Mouse (Mus musculus) midbrain, embryonic 14.5 days (tissue): ENCODE data around the gene Myl6. TPM values are rescaled to one million over a fixed set of nuclear protein-coding genes. Genes with fewer than 3 reads are reported as not detected.

Experiments
- ATAC-seq: fragments of 200-750 bp; cut with Nextera tagmentation; 2 replicates; pipeline ENCODE4 v1.8.0; 2017; ENCODE audit warnings: moderate number of reproducible peaks, moderate library complexity; ENCODE audit not compliant: low FRiP score, low TSS enrichment
- DNase-seq: peaks from one replicate; pipeline ENCODE4 v3.0.0-alpha.2; 2015
- H3K27ac ChIP-seq: fragments of 300-500 bp; sonication (generic); replicated peaks from 2 replicates; pipeline ENCODE4 v1.5.1; 2014; ENCODE audit warnings: mild to moderate bottlenecking, low read depth, low read length, moderate library complexity
- H3K27me3 ChIP-seq: fragments of 300-500 bp; sonication (generic); 2 replicates; pipeline ENCODE4 v1.6.1; 2014; ENCODE audit warnings: low read length, control low read depth, mixed read lengths; ENCODE audit not compliant: control insufficient read depth, insufficient read depth
- H3K36me3 ChIP-seq: fragments of 300-500 bp; sonication (generic); 2 replicates; pipeline ENCODE4 v1.6.1; 2014; ENCODE audit warnings: low read length, control low read depth; ENCODE audit not compliant: control insufficient read depth, insufficient read depth
- H3K4me1 ChIP-seq: fragments of 300-500 bp; sonication (generic); 2 replicates; pipeline ENCODE4 v1.6.1; 2014; ENCODE audit warnings: mild to moderate bottlenecking, antibody characterized with exemption, low read length, control low read depth; ENCODE audit not compliant: control insufficient read depth, insufficient read depth
- H3K4me2 ChIP-seq: fragments of 300-500 bp; sonication (generic); 2 replicates; pipeline ENCODE4 v1.6.1; 2014; ENCODE audit warnings: mild to moderate bottlenecking, low read length, moderate library complexity
- H3K4me3 ChIP-seq: fragments of 300-500 bp; sonication (generic); replicated peaks from 2 replicates; pipeline ENCODE4 v1.5.1; 2014; ENCODE audit warnings: low read depth, low read length
- H3K9ac ChIP-seq: fragments of 300-500 bp; sonication (generic); replicated peaks from 2 replicates; pipeline ENCODE4 v1.6.1; 2014; ENCODE audit warnings: mild to moderate bottlenecking, low read length, moderate library complexity
- H3K9me3 ChIP-seq: fragments of 300-500 bp; sonication (generic); 2 replicates; pipeline ENCODE4 v1.6.1; 2016; ENCODE audit warnings: low read length, control low read depth, mixed read lengths; ENCODE audit not compliant: control insufficient read depth
- WGBS: fragments of 180-500 bp; shearing (Covaris S2); extraction: QIAGEN DNeasy Blood & Tissue Kit; methylation state at CpG from one replicate; pipeline ENCODE4 v1.1.7; 2014; 5-methylcytosine and 5-hydroxymethylcytosine counted together
- polyA plus RNA-seq: library from polyadenylated mRNA; unstranded; fragments of >200 nt; fragmentation: Nextera tagmentation; extraction: Ambion mirVana; gene quantifications from 2 replicates; pipeline ENCODE4 v1.2.1, GENCODE M21; 2014

The Myl6 gene
- polyA plus RNA-seq, 1 experiment from 2014 or later = 750 TPM

GRCm38 (mm10) chr10:128504641-128505370, 10.9 kb upstream of the Myl6 start:
- Histone ChIP-seq H3K27me3 (no peaks in the 10 kb centered on the region), H3K4me3 (no peak overlapping the region), H3K27ac (no peak overlapping the region), H3K4me2 (no peak overlapping the region), H3K36me3 (peaks cover 3% of the 10 kb centered on the region; the same call in 1 of the 2 replicates), H3K9me3 (no peaks in the 10 kb centered on the region), H3K4me1 (no peaks in the 10 kb centered on the region), H3K9ac (no peak overlapping the region)
- DNase-seq = no peak
- WGBS = 86% methylated on average over 9 of the region's 9 CpGs
- no peak for ATAC-seq

- H3K4me1 ChIP-seq = no peaks in the 10 kb centered on the region
- no peaks in the 10 kb centered on the region for H3K9me3 ChIP-seq
- no peak overlapping the region for H3K27ac ChIP-seq
- H3K36me3 ChIP-seq = peaks cover 3% of the 10 kb centered on the region; the same call in 1 of the 2 replicates
- H3K27me3 ChIP-seq = no peaks in the 10 kb centered on the region
- no peak overlapping the region for H3K4me3 ChIP-seq
- WGBS = 88% methylated on average over 3 of the region's 3 CpGs
- DNase-seq (no peak), ATAC-seq (no peak)
- H3K4me2 ChIP-seq = no peak overlapping the region
- H3K9ac ChIP-seq = no peak overlapping the region
These were observed 10.1 kb upstream of the Myl6 start for GRCm38 (mm10) chr10:128504012-128504411.

- no peaks in the 10 kb centered on the region for H3K27me3 ChIP-seq
These were observed 9.6 kb upstream of the Myl6 start for GRCm38 (mm10) chr10:128503532-128503931.

GRCm38 (mm10) chr10:128502341-128502740, 8.4 kb upstream of the Myl6 start:
- no peak overlapping the region for H3K27ac ChIP-seq
- H3K36me3 ChIP-seq = no peaks in the 10 kb centered on the region
- no peak overlapping the region for H3K9ac ChIP-seq
- no peak overlapping the region for H3K4me3 ChIP-seq
- no peaks in the 10 kb centered on the region for H3K27me3 ChIP-seq
- no peak for ATAC-seq
- no peaks in the 10 kb centered on the region for H3K9me3 ChIP-seq
- H3K4me1 ChIP-seq = 0 out of 2 replicates have a peak, but pooled peaks cover 2% of the 10 kb centered on the region
- DNase-seq = no peak
- WGBS = 81% methylated on average over 5 of the region's 5 CpGs
- no peak overlapping the region for H3K4me2 ChIP-seq

More at GRCm38 (mm10) chr10:128503532-128503931, 9.6 kb upstream of the Myl6 start:
- Histone ChIP-seq H3K36me3 (peaks cover 3% of the 10 kb centered on the region; the same call in 1 of the 2 replicates), H3K4me3 (no peak overlapping the region), H3K4me1 (no peaks in the 10 kb centered on the region), H3K9me3 (no peaks in the 10 kb centered on the region), H3K4me2 (no peak overlapping the region), H3K27ac (no peak overlapping the region), H3K9ac (no peak overlapping the region)
- ATAC-seq (no peak), DNase-seq (no peak)
- 81% methylated on average over 8 of the region's 8 CpGs for WGBS

- H3K4me3 ChIP-seq = peak overlapping the region; percentile 59
- 3% methylated on average over 21 of the region's 21 CpGs for WGBS
- peak; percentile 63 for DNase-seq
These were observed 5.2 kb upstream of the Myl6 start for GRCm38 (mm10) chr10:128499116-128499671.

GRCm38 (mm10) chr10:128498590-128498989, 4.6 kb upstream of the Myl6 start, which contains the start of gene Myl6b:
Gene Myl6b, minus strand, starts transcription at chr10:128498685.
- peak within 1 kb of the TSS; percentile 71 for H3K27ac ChIP-seq
- H3K4me3 ChIP-seq = peak within 1 kb of the TSS; percentile 59
- peaks cover 9% of the 10 kb centered on the region; the same call in 1 of the 2 replicates for H3K4me1 ChIP-seq
- DNase-seq = peak; percentile 96
- no peaks in the 10 kb centered on the region for H3K36me3 ChIP-seq
- no peaks in the 10 kb centered on the region for H3K9me3 ChIP-seq
- ATAC-seq = peak; percentile 85
- WGBS = under 1% methylated on average over 27 of the region's 27 CpGs
- H3K27me3 ChIP-seq = no peaks in the 10 kb centered on the region
- H3K4me2 ChIP-seq = peak within 1 kb of the TSS; percentile 78
- peak within 1 kb of the TSS; percentile 42 for H3K9ac ChIP-seq

More at GRCm38 (mm10) chr10:128499116-128499671, 5.2 kb upstream of the Myl6 start:
- H3K9me3 ChIP-seq = no peaks in the 10 kb centered on the region
- H3K27me3 ChIP-seq = no peaks in the 10 kb centered on the region
- peak overlapping the region; percentile 78 for H3K4me2 ChIP-seq
- ATAC-seq = peak; percentile 32
- no peaks in the 10 kb centered on the region for H3K36me3 ChIP-seq
- peak overlapping the region; percentile 36; the same call in 1 of the 2 replicates for H3K9ac ChIP-seq
- peaks cover 9% of the 10 kb centered on the region; the same call in 1 of the 2 replicates for H3K4me1 ChIP-seq
- peak overlapping the region; percentile 71; the same call in 1 of the 2 replicates for H3K27ac ChIP-seq

GRCm38 (mm10) chr10:128497134-128497737, 3.3 kb upstream of the Myl6 start:
- Histone ChIP-seq H3K4me1 (peaks cover 13% of the 10 kb centered on the region), H3K4me3 (no peak overlapping the region), H3K9ac (no peak overlapping the region), H3K36me3 (no peaks in the 10 kb centered on the region), H3K27me3 (no peaks in the 10 kb centered on the region), H3K27ac (no peak overlapping the region), H3K4me2 (0 out of 2 replicates have a peak overlapping the region, but pooled peaks have one; percentile 8), H3K9me3 (no peaks in the 10 kb centered on the region)
- WGBS = 35% methylated on average over 6 of the region's 6 CpGs
- DNase-seq (no peak), ATAC-seq (no peak)

- no peak for ATAC-seq
- Histone ChIP-seq H3K4me2 (0 out of 2 replicates have a peak overlapping the region, but pooled peaks have one; percentile 8), H3K27me3 (no peaks in the 10 kb centered on the region), H3K4me3 (no peak overlapping the region), H3K27ac (no peak overlapping the region), H3K4me1 (peaks cover 19% of the 10 kb centered on the region), H3K36me3 (peaks cover 4% of the 10 kb centered on the region), H3K9me3 (no peaks in the 10 kb centered on the region), H3K9ac (no peak overlapping the region)
- DNase-seq = no peak
- 31% methylated on average over 6 of the region's 6 CpGs for WGBS
These were observed 2.6 kb upstream of the Myl6 start for GRCm38 (mm10) chr10:128496509-128497077.
